Mouse (Mus musculus): ENCODE data around the gene Immt. TPM values are rescaled to one million over a fixed set of nuclear protein-coding genes. Genes with fewer than 3 reads are reported as not detected.

Immt gene
- 35.5 and 41.7 TPM in 2 replicates for polyA plus RNA-seq (2012)

GRCm38 (mm10) chr6:71830690-71831580 lies at the start of gene Immt:
Gene Immt, plus strand, starts transcription at chr6:71831331.

GRCm38 (mm10) chr6:71826869-71827268 lies 4.3 kb upstream of the Immt start, which contains the start of gene Mrpl35:
Gene Mrpl35, minus strand, starts transcription at chr6:71826969.

GRCm38 (mm10) chr6:71908481-71909381 lies 77.6 kb downstream of the Immt start, which contains the start of the genes Ptcd3 and Polr1a:
Gene Ptcd3, minus strand, starts transcription at chr6:71908750.
Gene Polr1a, plus strand, starts transcription at chr6:71909053.

Other genes starting within 250 kb of the Immt start
- gene Kdm3a, start 198.3 kb upstream of the Immt start, polyA plus RNA-seq (2012) = 5.5 and 8.0 TPM in 2 replicates
- gene Reep1, start 123.8 kb upstream of the Immt start, polyA plus RNA-seq (2012) = 0.50 and 0.61 TPM in 2 replicates
- 1.6 and 2.9 TPM in 2 replicates for gene Mrpl35, start 4.4 kb upstream of the Immt start, polyA plus RNA-seq (2012)
- 4.1 and 4.5 TPM in 2 replicates for gene Ptcd3, start 77.4 kb downstream of the Immt start, polyA plus RNA-seq (2012)
- gene Polr1a, start 77.7 kb downstream of the Immt start, polyA plus RNA-seq (2012) = 16.6 and 22.7 TPM in 2 replicates